Mouse (Mus musculus) gastrocnemius, postnatal 25 days (tissue): ENCODE data around the gene Slc35g2. TPM values are rescaled to one million over a fixed set of nuclear protein-coding genes. Genes with fewer than 3 reads are reported as not detected.

Experiments
- DNase-seq: peaks from one replicate; pipeline ENCODE4 v3.0.0; 2022
- total RNA-seq, 2 experiments: library from RNA; stranded (reverse); gene quantifications; 1 replicate in 1 of 2; 2 replicates in 1 of 2; pipeline ENCODE4 v1.2.3; 2021

Gene Slc35g2
- total RNA-seq, 2 experiments from 2014 or later: 0.46 to 0.51 TPM

- no peak for DNase-seq
Measured at GRCm38 (mm10) chr9:100558991-100559390, 11.9 kb downstream of the Slc35g2 start.

- DNase-seq: no peak
Measured at GRCm38 (mm10) chr9:100558023-100558573, 12.8 kb downstream of the Slc35g2 start.

DNA sequence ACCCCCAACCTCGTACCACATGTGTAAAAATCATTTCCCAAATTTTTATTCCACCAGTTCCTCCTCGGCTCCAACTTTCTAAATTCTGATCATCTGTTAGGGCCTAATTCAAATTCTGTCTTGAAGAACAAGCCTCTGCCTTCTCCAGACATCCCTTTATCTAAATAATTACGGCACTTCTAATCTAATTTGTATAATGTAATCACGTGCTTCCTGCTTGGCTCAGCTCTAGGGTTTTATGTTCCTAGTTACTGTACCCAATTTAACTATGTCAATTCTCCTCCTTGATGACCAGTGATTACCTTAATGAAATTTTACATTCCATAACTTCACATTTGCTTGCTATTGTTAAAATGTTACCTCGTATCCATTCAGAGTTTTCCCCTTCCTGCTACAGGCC, 15.2 kb downstream of the Slc35g2 start:
- DNase-seq: no peak

GRCm38 (mm10) chr9:100548313-100548712, 22.6 kb downstream of the Slc35g2 start:
- no peak for DNase-seq

DNA sequence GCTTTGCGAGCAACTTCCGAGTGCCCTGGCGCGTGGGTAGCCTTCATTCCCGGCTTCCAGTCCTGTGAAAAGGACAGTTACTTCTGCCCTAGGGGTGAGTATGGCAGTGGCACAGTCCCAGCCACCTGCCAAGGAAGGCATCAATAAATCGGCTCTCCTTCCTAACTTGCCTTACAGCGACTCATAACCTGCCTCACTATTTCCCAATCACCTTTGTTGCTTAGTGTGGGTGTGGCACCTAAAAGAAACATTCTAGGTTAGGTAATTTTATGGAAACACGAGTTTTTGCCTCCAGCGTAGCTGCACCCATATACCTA, 24.3 kb downstream of the Slc35g2 start:
- DNase-seq: no peak

- DNase-seq: peak; percentile 99
Measured at GRCm38 (mm10) chr9:100545715-100546593, 24.9 kb downstream of the Slc35g2 start, which contains the start of gene Nck1. TSS of gene Nck1 (minus strand) at chr9:100546134.

DNA sequence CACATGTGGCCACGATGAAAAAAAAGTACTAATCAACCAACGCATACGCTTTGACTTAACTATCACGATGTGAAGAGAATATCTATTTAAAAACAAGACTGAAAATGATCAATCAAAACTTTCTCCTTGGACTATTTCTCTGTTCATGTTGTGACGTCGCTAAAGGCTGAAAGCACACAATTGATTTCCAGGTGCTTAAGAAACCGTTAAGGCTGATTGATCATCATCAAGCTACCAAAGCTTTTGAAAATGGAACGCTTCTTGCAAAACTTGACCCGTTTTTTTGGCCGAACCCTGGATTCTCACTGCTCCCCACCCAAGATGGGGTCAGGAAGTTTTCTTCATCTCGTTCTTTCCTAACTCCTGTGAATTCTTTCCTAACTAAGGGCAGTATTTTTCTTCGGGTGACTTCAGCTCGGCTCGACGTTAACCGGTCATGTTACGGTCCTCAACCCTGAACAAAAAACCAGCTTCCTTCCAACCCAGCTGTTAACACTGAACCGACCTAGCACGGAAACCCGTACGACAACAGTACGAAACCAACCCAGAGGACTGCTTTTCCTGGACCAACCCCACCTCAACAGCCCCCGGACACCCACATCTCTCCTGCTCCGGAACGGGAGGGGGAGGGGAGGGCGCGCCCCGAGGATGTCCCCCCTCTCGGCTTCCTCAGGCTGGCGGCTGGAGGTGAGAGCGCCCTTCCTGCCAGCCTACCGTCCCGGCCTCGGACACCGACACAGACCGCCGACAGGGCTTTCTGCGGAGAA, 25.8 kb downstream of the Slc35g2 start:
- no peak for DNase-seq

DNA sequence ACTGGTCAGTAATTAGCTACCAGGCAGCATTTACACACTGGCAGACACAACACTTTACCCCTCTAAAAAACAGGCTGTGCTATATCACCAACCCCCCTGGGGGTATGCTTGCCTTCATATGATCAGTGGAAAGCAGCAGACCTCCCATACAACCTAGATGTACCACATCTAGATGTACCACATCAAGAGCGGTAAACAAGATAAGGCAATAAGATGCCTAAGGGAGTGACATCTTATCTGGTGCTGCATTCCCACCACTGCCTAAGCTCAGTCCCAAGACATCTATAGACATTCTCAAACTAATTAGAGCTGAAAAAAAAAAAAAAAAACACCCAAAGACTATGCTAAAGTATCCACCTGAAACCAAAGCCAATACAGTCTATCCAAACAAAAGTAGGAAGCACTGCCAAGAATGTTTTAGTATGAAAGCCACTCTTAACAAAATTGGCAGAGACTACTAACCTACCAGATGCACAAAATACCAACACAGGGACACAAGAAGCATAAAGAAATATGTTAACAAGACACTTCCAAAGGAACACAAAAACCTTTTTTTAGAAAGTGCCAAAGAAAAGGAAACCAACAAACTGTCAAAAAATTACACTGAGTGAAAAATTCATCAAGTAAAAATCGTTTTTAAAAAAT, 35.1 kb downstream of the Slc35g2 start:
- DNase-seq: no peak

- DNase-seq: no peak
Measured at GRCm38 (mm10) chr9:100534686-100535085, 36.2 kb downstream of the Slc35g2 start.

DNA sequence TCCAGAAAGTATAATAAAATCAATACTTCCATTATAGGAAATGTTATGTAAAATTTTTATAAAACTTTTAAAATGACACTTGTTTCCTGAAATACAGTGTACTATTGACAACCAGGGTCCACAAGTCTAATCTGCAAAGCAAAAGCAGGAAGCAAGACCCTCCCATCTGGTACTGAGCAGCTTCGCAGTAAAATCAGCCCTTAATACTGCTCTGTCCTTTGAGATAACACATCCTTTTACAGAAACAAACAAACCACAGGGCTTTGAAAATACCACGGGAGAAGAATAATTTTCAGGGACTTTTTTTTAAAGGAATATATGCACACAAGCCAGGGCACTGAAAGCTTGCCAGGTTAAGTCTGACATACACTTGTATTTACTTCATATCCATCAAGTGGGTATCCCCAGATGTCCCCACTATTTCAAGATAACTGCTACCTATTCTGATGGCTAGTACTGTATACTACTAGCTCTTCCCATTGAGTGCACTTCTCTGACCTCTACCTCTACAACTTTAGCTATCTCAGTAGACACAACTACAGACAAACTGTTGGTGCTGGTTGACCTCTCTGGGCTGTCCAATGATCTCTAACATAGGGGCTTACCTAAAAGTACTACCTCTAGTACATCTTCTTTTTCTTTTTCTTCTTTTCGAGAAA, 37.9 kb downstream of the Slc35g2 start:
- no peak for DNase-seq

- no peak for DNase-seq
Measured at GRCm38 (mm10) chr9:100531296-100531695, 39.6 kb downstream of the Slc35g2 start.

DNA sequence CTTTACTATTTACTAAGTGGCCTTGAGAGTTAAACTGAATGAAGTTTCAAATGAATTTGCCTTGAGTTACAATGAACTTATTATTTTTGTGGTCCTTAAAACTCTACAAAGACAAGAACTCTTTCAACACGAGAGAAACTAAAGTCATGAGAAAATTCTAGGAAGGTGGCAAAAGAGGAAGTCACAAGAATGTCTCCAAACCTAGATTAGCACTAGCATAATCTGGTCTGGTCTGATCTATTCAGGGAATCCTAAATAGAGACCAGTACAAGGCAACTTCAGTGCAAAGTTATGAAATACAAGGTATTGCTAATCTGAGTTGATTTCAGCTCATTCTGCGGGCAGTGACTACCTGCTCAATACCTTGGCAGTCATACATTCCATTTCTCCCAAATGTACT, 45.7 kb downstream of the Slc35g2 start:
- DNase-seq: no peak

- no peak for DNase-seq
Measured at GRCm38 (mm10) chr9:100522029-100522428, 48.9 kb downstream of the Slc35g2 start.

GRCm38 (mm10) chr9:100520586-100520985, 50.3 kb downstream of the Slc35g2 start:
- DNase-seq: peak; percentile 16

DNA sequence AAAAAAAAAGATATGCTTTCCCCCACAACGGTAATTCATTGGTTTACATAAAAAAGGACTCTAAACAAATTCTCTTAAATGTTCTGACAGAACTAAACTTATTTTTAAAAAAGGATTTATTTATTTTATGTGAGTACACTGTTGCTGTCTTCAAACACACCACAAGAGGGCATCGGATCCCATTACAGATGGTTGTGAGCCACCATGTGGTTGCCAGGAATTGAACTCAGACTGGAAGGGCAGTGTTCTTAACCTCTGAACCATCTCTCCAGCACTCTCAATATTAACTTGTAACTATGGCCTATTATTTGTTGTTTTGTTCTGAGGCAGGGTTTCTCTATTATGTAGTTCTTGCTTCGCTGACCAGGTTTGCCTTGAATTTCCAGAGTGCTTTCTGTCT, 50.9 kb downstream of the Slc35g2 start:
- no peak for DNase-seq

GRCm38 (mm10) chr9:100507581-100507980, 63.3 kb downstream of the Slc35g2 start:
- DNase-seq: no peak

- DNase-seq: peak; percentile 33
Measured at GRCm38 (mm10) chr9:100506652-100507051, 64.2 kb downstream of the Slc35g2 start.

GRCm38 (mm10) chr9:100505498-100505897, 65.4 kb downstream of the Slc35g2 start:
- DNase-seq: no peak
